Mouse (Mus musculus): ENCODE measurements at regions not wholly inside any gene's neighbourhood (a gene's known extent, or its start where the extent isn't known, plus 50 kb on each side); places are given as distances from the start of the nearest gene placed in this dataset.

- Histone ChIP-seq H3K27me3 (replicated peaks; ENCODE audit: control insufficient read depth, insufficient read depth, low read length) (no peaks in the 10 kb centered on the region), H3K27ac (ENCODE audit: low read depth, low read length) (no peak overlapping the region), H3K9ac (ENCODE audit: low read length) (no peak overlapping the region), H3K9me3 (replicated peaks; ENCODE audit: control insufficient read depth, low read length) (no peaks in the 10 kb centered on the region), H3K4me1 (ENCODE audit: control insufficient read depth, insufficient read depth, low read length) (no peaks in the 10 kb centered on the region), H3K4me3 (ENCODE audit: low read depth, low read length) (no peak overlapping the region), H3K4me2 (ENCODE audit: low read length) (no peak overlapping the region), H3K36me3 (ENCODE audit: control insufficient read depth, insufficient read depth, low read length) (no peaks in the 10 kb centered on the region)
- 64% methylated on average over 4 of the region's 4 CpGs for WGBS
- DNase-seq (ENCODE audit: low spot score) (no peak), ATAC-seq (no peak)
Measured at GRCm38 (mm10) chr16:30664433-30664832, 64.9 kb downstream of the Fam43a start.

GRCm38 (mm10) chr16:30665881-30666280, 66.4 kb downstream of the Fam43a start:
- H3K36me3 ChIP-seq (ENCODE audit: control insufficient read depth, insufficient read depth, low read length): no peaks in the 10 kb centered on the region
- DNase-seq (ENCODE audit: low spot score) (no peak), ATAC-seq (no peak)
- no peak overlapping the region for H3K27ac ChIP-seq (ENCODE audit: low read depth, low read length)
- H3K9me3 ChIP-seq (replicated peaks; ENCODE audit: control insufficient read depth, low read length): no peaks in the 10 kb centered on the region
- no peak overlapping the region for H3K4me3 ChIP-seq (ENCODE audit: low read depth, low read length)
- H3K4me2 ChIP-seq (ENCODE audit: low read length): no peak overlapping the region
- no peak overlapping the region for H3K9ac ChIP-seq (ENCODE audit: low read length)
- no peaks in the 10 kb centered on the region for H3K27me3 ChIP-seq (replicated peaks; ENCODE audit: control insufficient read depth, insufficient read depth, low read length)
- no peaks in the 10 kb centered on the region for H3K4me1 ChIP-seq (ENCODE audit: control insufficient read depth, insufficient read depth, low read length)
- WGBS: 65% methylated on average over 2 of the region's 2 CpGs

- WGBS: 86% methylated on average over 8 of the region's 8 CpGs
- no peaks in the 10 kb centered on the region for H3K27me3 ChIP-seq (replicated peaks; ENCODE audit: control insufficient read depth, insufficient read depth, low read length)
- no peaks in the 10 kb centered on the region for H3K4me1 ChIP-seq (ENCODE audit: control insufficient read depth, insufficient read depth, low read length)
- H3K36me3 ChIP-seq (ENCODE audit: control insufficient read depth, insufficient read depth, low read length): no peaks in the 10 kb centered on the region
- H3K4me2 ChIP-seq (ENCODE audit: low read length): no peak overlapping the region
- H3K4me3 ChIP-seq (ENCODE audit: low read depth, low read length): no peak overlapping the region
- H3K9me3 ChIP-seq (replicated peaks; ENCODE audit: control insufficient read depth, low read length): no peaks in the 10 kb centered on the region
- DNase-seq (ENCODE audit: low spot score) (no peak), ATAC-seq (no peak)
- no peak overlapping the region for H3K9ac ChIP-seq (ENCODE audit: low read length)
- no peak overlapping the region for H3K27ac ChIP-seq (ENCODE audit: low read depth, low read length)
Measured at GRCm38 (mm10) chr16:30669883-30670282, 70.4 kb downstream of the Fam43a start.

GRCm38 (mm10) chr16:30671584-30671983, 72.1 kb downstream of the Fam43a start:
- H3K9me3 ChIP-seq (replicated peaks; ENCODE audit: control insufficient read depth, low read length): no peaks in the 10 kb centered on the region
- no peak overlapping the region for H3K27ac ChIP-seq (ENCODE audit: low read depth, low read length)
- H3K4me1 ChIP-seq (ENCODE audit: control insufficient read depth, insufficient read depth, low read length): no peaks in the 10 kb centered on the region
- H3K9ac ChIP-seq (ENCODE audit: low read length): no peak overlapping the region
- H3K4me3 ChIP-seq (ENCODE audit: low read depth, low read length): no peak overlapping the region
- 79% methylated on average over 10 of the region's 10 CpGs for WGBS
- no peak for DNase-seq (ENCODE audit: low spot score)
- no peaks in the 10 kb centered on the region for H3K27me3 ChIP-seq (replicated peaks; ENCODE audit: control insufficient read depth, insufficient read depth, low read length)
- no peaks in the 10 kb centered on the region for H3K36me3 ChIP-seq (ENCODE audit: control insufficient read depth, insufficient read depth, low read length)
- H3K4me2 ChIP-seq (ENCODE audit: low read length): no peak overlapping the region
- no peak for ATAC-seq

GRCm38 (mm10) chr16:30672776-30673550, 73.4 kb downstream of the Fam43a start:
- no peaks in the 10 kb centered on the region for H3K4me1 ChIP-seq (ENCODE audit: control insufficient read depth, insufficient read depth, low read length)

GRCm38 (mm10) chr16:30673662-30674061, 74.1 kb downstream of the Fam43a start:
- Histone ChIP-seq H3K9me3 (replicated peaks; ENCODE audit: control insufficient read depth, low read length) (no peaks in the 10 kb centered on the region), H3K27ac (ENCODE audit: low read depth, low read length) (no peak overlapping the region), H3K27me3 (replicated peaks; ENCODE audit: control insufficient read depth, insufficient read depth, low read length) (no peaks in the 10 kb centered on the region), H3K4me3 (ENCODE audit: low read depth, low read length) (no peak overlapping the region), H3K4me1 (ENCODE audit: control insufficient read depth, insufficient read depth, low read length) (no peaks in the 10 kb centered on the region), H3K4me2 (ENCODE audit: low read length) (no peak overlapping the region), H3K9ac (ENCODE audit: low read length) (no peak overlapping the region), H3K36me3 (ENCODE audit: control insufficient read depth, insufficient read depth, low read length) (no peaks in the 10 kb centered on the region)
- 82% methylated on average over 15 of the region's 15 CpGs for WGBS
- no peak for ATAC-seq
- DNase-seq (ENCODE audit: low spot score): peak; percentile 55

More at GRCm38 (mm10) chr16:30672776-30673550, 73.4 kb downstream of the Fam43a start:
- ATAC-seq: no peak
- 71% methylated on average over 15 of the region's 15 CpGs for WGBS
- H3K4me2 ChIP-seq (ENCODE audit: low read length): no peak overlapping the region
- H3K36me3 ChIP-seq (ENCODE audit: control insufficient read depth, insufficient read depth, low read length): no peaks in the 10 kb centered on the region
- no peak for DNase-seq (ENCODE audit: low spot score)
- H3K4me3 ChIP-seq (ENCODE audit: low read depth, low read length): no peak overlapping the region
- H3K27me3 ChIP-seq (replicated peaks; ENCODE audit: control insufficient read depth, insufficient read depth, low read length): no peaks in the 10 kb centered on the region
- no peaks in the 10 kb centered on the region for H3K9me3 ChIP-seq (replicated peaks; ENCODE audit: control insufficient read depth, low read length)
- H3K9ac ChIP-seq (ENCODE audit: low read length): no peak overlapping the region
- H3K27ac ChIP-seq (ENCODE audit: low read depth, low read length): no peak overlapping the region

GRCm38 (mm10) chr16:30675829-30676228, 76.3 kb downstream of the Fam43a start:
- H3K4me1 ChIP-seq (ENCODE audit: control insufficient read depth, insufficient read depth, low read length): no peaks in the 10 kb centered on the region
- no peak for DNase-seq (ENCODE audit: low spot score)
- H3K36me3 ChIP-seq (ENCODE audit: control insufficient read depth, insufficient read depth, low read length): no peaks in the 10 kb centered on the region
- no peaks in the 10 kb centered on the region for H3K27me3 ChIP-seq (replicated peaks; ENCODE audit: control insufficient read depth, insufficient read depth, low read length)
- no peaks in the 10 kb centered on the region; the same call in 1 of the 2 replicates for H3K9me3 ChIP-seq (replicated peaks; ENCODE audit: control insufficient read depth, low read length)
- no peak overlapping the region for H3K4me2 ChIP-seq (ENCODE audit: low read length)
- H3K4me3 ChIP-seq (ENCODE audit: low read depth, low read length): no peak overlapping the region
- no peak overlapping the region for H3K27ac ChIP-seq (ENCODE audit: low read depth, low read length)
- WGBS: 75% methylated on average over 4 of the region's 4 CpGs
- H3K9ac ChIP-seq (ENCODE audit: low read length): no peak overlapping the region
- ATAC-seq: no peak

- DNase-seq (ENCODE audit: low spot score) (no peak), ATAC-seq (no peak)
- Histone ChIP-seq H3K36me3 (ENCODE audit: control insufficient read depth, insufficient read depth, low read length) (no peaks in the 10 kb centered on the region), H3K4me2 (ENCODE audit: low read length) (no peak overlapping the region), H3K9ac (ENCODE audit: low read length) (no peak overlapping the region), H3K9me3 (replicated peaks; ENCODE audit: control insufficient read depth, low read length) (no peaks in the 10 kb centered on the region; the same call in 1 of the 2 replicates), H3K27ac (ENCODE audit: low read depth, low read length) (no peak overlapping the region), H3K27me3 (replicated peaks; ENCODE audit: control insufficient read depth, insufficient read depth, low read length) (no peaks in the 10 kb centered on the region), H3K4me1 (ENCODE audit: control insufficient read depth, insufficient read depth, low read length) (no peaks in the 10 kb centered on the region), H3K4me3 (ENCODE audit: low read depth, low read length) (no peak overlapping the region)
- WGBS: 93% methylated on average over 4 of the region's 4 CpGs
Measured at GRCm38 (mm10) chr16:30677016-30677415, 77.5 kb downstream of the Fam43a start.

- no peak overlapping the region for H3K9ac ChIP-seq (ENCODE audit: low read length)
- DNase-seq (ENCODE audit: low spot score) (no peak), ATAC-seq (no peak)
- H3K27ac ChIP-seq (ENCODE audit: low read depth, low read length): no peak overlapping the region
- H3K4me3 ChIP-seq (ENCODE audit: low read depth, low read length): no peak overlapping the region
- no peak overlapping the region for H3K4me2 ChIP-seq (ENCODE audit: low read length)
- no peaks in the 10 kb centered on the region for H3K36me3 ChIP-seq (ENCODE audit: control insufficient read depth, insufficient read depth, low read length)
- no peaks in the 10 kb centered on the region; the same call in 1 of the 2 replicates for H3K9me3 ChIP-seq (replicated peaks; ENCODE audit: control insufficient read depth, low read length)
- 81% methylated on average over 7 of the region's 7 CpGs for WGBS
- no peaks in the 10 kb centered on the region for H3K27me3 ChIP-seq (replicated peaks; ENCODE audit: control insufficient read depth, insufficient read depth, low read length)
- H3K4me1 ChIP-seq (ENCODE audit: control insufficient read depth, insufficient read depth, low read length): no peaks in the 10 kb centered on the region
Measured at GRCm38 (mm10) chr16:30677896-30678707, 78.6 kb downstream of the Fam43a start.
